Mouse (Mus musculus) heart, embryonic 10.5 days (tissue): ENCODE data around the gene Tusc2. TPM values are rescaled to one million over a fixed set of nuclear protein-coding genes. Genes with fewer than 3 reads are reported as not detected.

ENCODE experiments used
- DNase-seq: peaks from one replicate; pipeline ENCODE4 v3.0.0-alpha.2; 2017; ENCODE audit warnings: low spot score
- H3K27ac ChIP-seq: fragments of 300-500 bp; sonication (generic); 2 replicates; pipeline ENCODE4 v1.5.1; 2016; ENCODE audit warnings: mild to moderate bottlenecking
- H3K27me3 ChIP-seq: fragments of 300-500 bp; sonication (generic); 2 replicates; pipeline ENCODE4 v1.6.1; 2016; ENCODE audit warnings: mild to moderate bottlenecking; ENCODE audit not compliant: poor library complexity, insufficient read depth, severe bottlenecking
- H3K36me3 ChIP-seq: fragments of 300-500 bp; sonication (generic); 2 replicates; pipeline ENCODE4 v1.6.1; 2016; ENCODE audit warnings: mild to moderate bottlenecking, moderate library complexity
- H3K4me1 ChIP-seq: fragments of 300-500 bp; sonication (generic); 2 replicates; pipeline ENCODE4 v1.6.1; 2016; ENCODE audit warnings: mild to moderate bottlenecking
- H3K4me3 ChIP-seq: fragments of 300-500 bp; sonication (generic); 2 replicates; pipeline ENCODE4 v1.5.1; 2016; ENCODE audit warnings: mild to moderate bottlenecking, moderate library complexity
- H3K9me3 ChIP-seq: fragments of 300-500 bp; sonication (generic); 2 replicates; pipeline ENCODE4 v1.6.1; 2016; ENCODE audit warnings: mild to moderate bottlenecking, moderate library complexity
- WGBS: fragments of 180-500 bp; shearing (Covaris S2); methylation state at CpG from one replicate; pipeline ENCODE4 v1.1.7; 2016; 5-methylcytosine and 5-hydroxymethylcytosine counted together
- polyA plus RNA-seq: library from polyadenylated mRNA; unstranded; fragments of >200 nt; fragmentation: Nextera tagmentation; extraction: Ambion mirVana; gene quantifications from 2 replicates; pipeline ENCODE4 v1.2.1, GENCODE M21; 2016

Tusc2 gene
- polyA plus RNA-seq, 1 experiment from 2014 or later, result 70.0 TPM

DNA sequence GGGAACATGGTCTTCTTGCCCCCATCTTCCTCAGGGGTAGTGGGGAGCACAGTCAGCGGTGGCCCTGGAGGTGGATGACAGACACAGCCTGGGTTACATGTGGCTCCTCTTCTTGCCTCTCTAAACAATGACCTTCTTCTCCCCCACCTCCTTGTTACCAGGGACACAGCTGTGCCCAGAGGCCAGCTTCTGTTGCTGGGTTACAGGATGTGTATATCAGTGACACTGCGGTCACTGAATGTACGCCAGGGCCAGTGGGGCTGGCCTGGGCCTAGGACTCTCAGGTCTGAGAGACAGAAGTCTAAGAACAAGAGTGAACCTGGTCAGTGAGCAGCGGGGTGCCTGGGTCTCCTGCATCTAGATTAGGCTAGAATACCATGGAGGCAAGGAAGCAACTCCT, 52.0 kb downstream of the Tusc2 start:
- Histone ChIP-seq H3K27ac (0 out of 2 replicates have a peak overlapping the region, but pooled peaks have one; percentile 42), H3K36me3 (peaks cover 64% of the 10 kb centered on the region), H3K9me3 (no peaks in the 10 kb centered on the region), H3K4me3 (no peak overlapping the region), H3K4me1 (peaks cover 69% of the 10 kb centered on the region), H3K27me3 (no peaks in the 10 kb centered on the region)
- DNase-seq, result no peak
- 65% methylated on average over 4 of the region's 4 CpGs for WGBS

Other genes starting within 250 kb of the Tusc2 start
- 13.4 and 14.6 TPM in 2 replicates for gene Hemk1, start 224.9 kb upstream of the Tusc2 start, polyA plus RNA-seq
- gene 6430571L13Rik, start 222.7 kb upstream of the Tusc2 start, polyA plus RNA-seq, result 0.74 and 1.2 TPM in 2 replicates
- gene Cacna2d2, start 163.6 kb upstream of the Tusc2 start, polyA plus RNA-seq, result 6.8 TPM in 2 replicates
- gene Tmem115, start 29.3 kb upstream of the Tusc2 start, polyA plus RNA-seq, result 42.7 and 46.8 TPM in 2 replicates
- 24.1 and 24.5 TPM in 2 replicates for gene Cyb561d2, start 21.1 kb upstream of the Tusc2 start, polyA plus RNA-seq
- 28.3 and 33.1 TPM in 2 replicates for gene Nprl2, start 21.0 kb upstream of the Tusc2 start, polyA plus RNA-seq
- 0.17 TPM in 1 of 2 replicates, not detected in the other for gene Zmynd10, start 16.0 kb upstream of the Tusc2 start, polyA plus RNA-seq
- 50.5 and 51.7 TPM in 2 replicates for gene Rassf1, start 11.7 kb upstream of the Tusc2 start, polyA plus RNA-seq
- gene Hyal2, start 4.7 kb downstream of the Tusc2 start, polyA plus RNA-seq, result 116 and 128 TPM in 2 replicates
- 4.9 and 6.8 TPM in 2 replicates for gene Hyal1, start 13.7 kb downstream of the Tusc2 start, polyA plus RNA-seq
- gene Naa80, start 15.6 kb downstream of the Tusc2 start, polyA plus RNA-seq, result 14.8 and 15.3 TPM in 2 replicates
- 0.36 and 0.70 TPM in 2 replicates for gene Hyal3, start 17.6 kb downstream of the Tusc2 start, polyA plus RNA-seq
- gene Ifrd2, start 24.4 kb downstream of the Tusc2 start, polyA plus RNA-seq, result 58.0 and 62.8 TPM in 2 replicates
- gene Sema3b, start 46.0 kb downstream of the Tusc2 start, polyA plus RNA-seq, result 4.9 and 8.2 TPM in 2 replicates
- 359 and 404 TPM in 2 replicates for gene Gnai2, start 72.1 kb downstream of the Tusc2 start, polyA plus RNA-seq
- gene Slc38a3, start 106.3 kb downstream of the Tusc2 start, polyA plus RNA-seq, result 4.2 and 4.5 TPM in 2 replicates
- 1.2 and 3.2 TPM in 2 replicates for gene Gnat1, start 116.5 kb downstream of the Tusc2 start, polyA plus RNA-seq
- 4.7 and 13.2 TPM in 2 replicates for gene Sema3f, start 147.2 kb downstream of the Tusc2 start, polyA plus RNA-seq
- gene Rbm5, start 207.7 kb downstream of the Tusc2 start, polyA plus RNA-seq, result 131 and 159 TPM in 2 replicates